Comparison of ENCODE assay signal across 12 mouse cellular contexts in the genomic region with DNA sequence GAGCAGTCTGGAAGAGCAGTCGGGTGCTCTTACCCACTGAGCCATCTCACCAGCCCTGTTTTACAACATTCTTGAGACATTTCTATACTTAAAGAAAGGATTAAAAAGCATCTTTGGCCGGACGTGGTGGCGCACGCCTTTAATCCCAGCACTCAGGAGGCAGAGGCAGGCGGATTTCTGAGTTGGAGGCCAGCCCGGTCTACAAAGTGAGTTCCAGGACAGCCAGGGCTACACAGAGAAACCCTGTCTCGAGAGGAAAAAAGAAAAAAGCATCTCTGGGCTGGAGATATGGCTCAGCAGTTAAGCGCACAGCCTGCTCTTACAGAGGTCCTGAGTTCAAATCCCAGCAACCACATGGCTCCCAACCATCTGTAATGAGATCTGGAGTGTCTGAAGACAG. TPM values are rescaled to one million over a fixed set of nuclear protein-coding genes. Genes with fewer than 3 reads are reported as not detected.
"Had no signal": no experiment of that assay in that cellular context is flagged by ENCODE, and none has a peak within 500 bp of the region (broad histone marks: within the 10 kb centered on the region; RNA-seq: fewer than 3 reads in every experiment).

No protein-coding gene starts in this region.

RNA-seq across cellular contexts. Expression of gene Spata21, which starts 52.2 kb away (rescaled TPM):
- total RNA-seq: megakaryocyte progenitor cell, adult 5-6 weeks; monocyte, adult 5-6 weeks; neutrophil, adult 5-6 weeks had no signal
- polyA plus RNA-seq: liver, postnatal 0 days; lung, adult 2 months; macrophage; midbrain, embryonic 11.5 days; midbrain, embryonic 13.5 days; neural tube, embryonic 11.5 days; neural tube, embryonic 13.5 days; spleen, adult 2 months; urinary bladder, adult 2 months had no signal
